In genomic region chr9:42462585-42463219, GRCm38 (mm10) we compare ENCODE assay signal across 12 mouse cellular contexts. TPM values are rescaled to one million over a fixed set of nuclear protein-coding genes. Genes with fewer than 3 reads are reported as not detected.
DNase-seq lines count a peak whose midpoint lies in the region; ATAC-seq and TF ChIP-seq lines count a peak whose summit lies in the region.
"Had no signal": no experiment of that assay in that cellular context is flagged by ENCODE, and none has a peak within 500 bp of the region (broad histone marks: within the 10 kb centered on the region; RNA-seq: fewer than 3 reads in every experiment).

No protein-coding gene starts in this region.

- no peak for TF ChIP-seq CTCF in intestine, postnatal 0 days (IDR thresholded peaks at IDR 0.05; ENCODE audit: low read depth)
- no peak for TF ChIP-seq CTCF in stomach, postnatal 0 days (IDR thresholded peaks at IDR 0.05; ENCODE audit: low read depth)

- TF ChIP-seq EP300 in stomach, postnatal 0 days (optimal IDR thresholded peaks at IDR 0.05) = no peak

- no peaks in the 10 kb centered on the region for H3K9me3 ChIP-seq in intestine, postnatal 0 days (ENCODE audit: control insufficient read depth)
- no peaks in the 10 kb centered on the region for H3K9me3 ChIP-seq in stomach, postnatal 0 days (ENCODE audit: control insufficient read depth, low read length)
- H3K9me3 ChIP-seq: midbrain, embryonic 10.5 days had no signal

- H3K36me3 ChIP-seq in intestine, postnatal 0 days (ENCODE audit: control insufficient read depth, insufficient read depth) = no peaks in the 10 kb centered on the region
- no peaks in the 10 kb centered on the region for H3K36me3 ChIP-seq in stomach, postnatal 0 days (ENCODE audit: control insufficient read depth, insufficient read depth, low read length)

- no peak for ATAC-seq in intestine, postnatal 0 days
- no peak for ATAC-seq in stomach, postnatal 0 days (ENCODE audit: low FRiP score, low TSS enrichment)
- ATAC-seq: activated CD4-positive, CD25-positive, alpha-beta regulatory T cell, adult 4 months had no signal

- no peak overlapping the region; the same call in 1 of the 2 replicates for H3K9ac ChIP-seq in intestine, postnatal 0 days (ENCODE audit: low read depth, low read length)
- H3K9ac ChIP-seq in stomach, postnatal 0 days (ENCODE audit: low read length) = no peak overlapping the region

- peak overlapping the region; percentile 71 for H3K27ac ChIP-seq in intestine, postnatal 0 days (ENCODE audit: low read depth, low read length)
- peak overlapping the region; percentile 46 for H3K27ac ChIP-seq in stomach, postnatal 0 days (replicated peaks)

- peak; percentile 27 for DNase-seq in kidney, adult 18-20 months
- DNase-seq in kidney, adult 11 months = no peak
- peak; percentile 14 for DNase-seq in spleen, adult 12 weeks (ENCODE audit: low spot score)
- no peak for DNase-seq in spleen, adult 18-20 months
- no peak for DNase-seq in stomach, postnatal 0 days (ENCODE audit: low spot score)
- DNase-seq in layer of hippocampus, postnatal 36 days = no peak
- DNase-seq: left cerebral cortex, postnatal 4 days; right cerebral cortex, postnatal 14 days; thymus, adult 2 months had no signal

- H3K27me3 ChIP-seq in intestine, postnatal 0 days (replicated peaks; ENCODE audit: control insufficient read depth, insufficient read depth, low read length) = no peaks in the 10 kb centered on the region
- H3K27me3 ChIP-seq in stomach, postnatal 0 days (ENCODE audit: control insufficient read depth, insufficient read depth, low read length) = no peaks in the 10 kb centered on the region

- H3K4me1 ChIP-seq in intestine, postnatal 0 days (replicated peaks; ENCODE audit: control insufficient read depth, insufficient read depth, low read length) = peaks cover 35% of the 10 kb centered on the region
- H3K4me1 ChIP-seq in stomach, postnatal 0 days (replicated peaks; ENCODE audit: control insufficient read depth, insufficient read depth) = 0 out of 2 replicates have a peak, but pooled peaks cover 7% of the 10 kb centered on the region

- H3K4me3 ChIP-seq in intestine, postnatal 0 days (ENCODE audit: low read depth, low read length) = no peak overlapping the region
- no peak overlapping the region for H3K4me3 ChIP-seq in stomach, postnatal 0 days (ENCODE audit: low read depth, low read length)
- H3K4me3 ChIP-seq: midbrain, embryonic 10.5 days had no signal

- no peak overlapping the region for H3K4me2 ChIP-seq in intestine, postnatal 0 days (replicated peaks; ENCODE audit: low read depth)
- no peak overlapping the region for H3K4me2 ChIP-seq in stomach, postnatal 0 days (replicated peaks; ENCODE audit: low read depth)

- WGBS in intestine, postnatal 0 days = 56% methylated on average over 7 of the region's 7 CpGs
- WGBS in stomach, postnatal 0 days = 62% methylated on average over 7 of the region's 7 CpGs

RNA-seq across cellular contexts. Expression of gene Tbcel, which starts 44.9 kb away (rescaled TPM):
- 12.2 and 16.0 TPM in 2 replicates for polyA plus RNA-seq in intestine, postnatal 0 days (2015; fragmentation: Nextera tagmentation; extraction: Ambion mirVana)
- 2.9 and 3.0 TPM in 2 replicates for polyA plus RNA-seq in stomach, postnatal 0 days (2015; fragmentation: Nextera tagmentation; extraction: Ambion mirVana)
- 10 to 100 TPM; 56.4 to 59.3 TPM for total RNA-seq in layer of hippocampus, postnatal 36 days (2021)

Comparison
In these comparisons a context has a peak if more than half of its experiments do, and no peak if none do; other contexts are left out.
1. DNase-seq: peak in kidney, adult 18-20 months (single experiment) and spleen, adult 12 weeks (single experiment); none in kidney, adult 11 months (single experiment), spleen, adult 18-20 months (0 of 2), stomach, postnatal 0 days (single experiment) and layer of hippocampus, postnatal 36 days (0 of 2).